Mouse (Mus musculus): ENCODE measurements at regions not wholly inside any gene's neighbourhood (a gene's known extent, or its start where the extent isn't known, plus 50 kb on each side); places are given as distances from the start of the nearest gene placed in this dataset.

GRCm38 (mm10) chr16:77788781-77789150, 186.9 kb upstream of the Gm11146 start:
- no peak for ATAC-seq (ENCODE audit: low FRiP score)
- Histone ChIP-seq H3K4me1 (ENCODE audit: control insufficient read depth, insufficient read depth, low read length) (peaks cover 2% of the 10 kb centered on the region; the same call in 1 of the 2 replicates), H3K9me3 (ENCODE audit: control insufficient read depth, low read length) (no peaks in the 10 kb centered on the region), H3K4me2 (no peak overlapping the region), H3K9ac (ENCODE audit: low read length) (no peak overlapping the region), H3K36me3 (ENCODE audit: control insufficient read depth, insufficient read depth, low read length) (no peaks in the 10 kb centered on the region), H3K27me3 (ENCODE audit: control insufficient read depth, insufficient read depth, low read length) (no peaks in the 10 kb centered on the region), H3K27ac (ENCODE audit: low read depth, low read length) (peak overlapping the region; percentile 86; the same call in 1 of the 2 replicates), H3K4me3 (ENCODE audit: low read depth, low read length) (no peak overlapping the region)
- DNase-seq (ENCODE audit: low spot score, missing footprints): peak; percentile 89
- 89% methylated on average over 6 of the region's 6 CpGs for WGBS

- peak overlapping the region; percentile 3; the same call in 1 of the 2 replicates for H3K4me2 ChIP-seq
- H3K4me1 ChIP-seq (ENCODE audit: control insufficient read depth, insufficient read depth, low read length): peaks cover 2% of the 10 kb centered on the region; the same call in 1 of the 2 replicates
- no peaks in the 10 kb centered on the region for H3K27me3 ChIP-seq (ENCODE audit: control insufficient read depth, insufficient read depth, low read length)
- no peaks in the 10 kb centered on the region for H3K9me3 ChIP-seq (ENCODE audit: control insufficient read depth, low read length)
- no peak overlapping the region for H3K4me3 ChIP-seq (ENCODE audit: low read depth, low read length)
- peak overlapping the region; percentile 55 for H3K9ac ChIP-seq (ENCODE audit: low read length)
- peak overlapping the region; percentile 86 for H3K27ac ChIP-seq (ENCODE audit: low read depth, low read length)
- ATAC-seq (ENCODE audit: low FRiP score) (peak; percentile 97), DNase-seq (ENCODE audit: low spot score, missing footprints) (peak; percentile 94)
- no peaks in the 10 kb centered on the region for H3K36me3 ChIP-seq (ENCODE audit: control insufficient read depth, insufficient read depth, low read length)
- WGBS: 50% methylated on average over 20 of the region's 20 CpGs
Observed at GRCm38 (mm10) chr16:77788041-77788780, 186.3 kb upstream of the Gm11146 start.

GRCm38 (mm10) chr16:77787025-77787424, 185.1 kb upstream of the Gm11146 start:
- no peak overlapping the region; the same call in 1 of the 2 replicates for H3K27ac ChIP-seq (ENCODE audit: low read depth, low read length)

GRCm38 (mm10) chr16:77779019-77779418, 177.1 kb upstream of the Gm11146 start:
- Histone ChIP-seq H3K9ac (ENCODE audit: low read length) (no peak overlapping the region), H3K36me3 (ENCODE audit: control insufficient read depth, insufficient read depth, low read length) (no peaks in the 10 kb centered on the region), H3K4me2 (no peak overlapping the region), H3K4me1 (ENCODE audit: control insufficient read depth, insufficient read depth, low read length) (no peaks in the 10 kb centered on the region), H3K4me3 (ENCODE audit: low read depth, low read length) (no peak overlapping the region), H3K27me3 (ENCODE audit: control insufficient read depth, insufficient read depth, low read length) (no peaks in the 10 kb centered on the region), H3K27ac (ENCODE audit: low read depth, low read length) (no peak overlapping the region), H3K9me3 (ENCODE audit: control insufficient read depth, low read length) (no peaks in the 10 kb centered on the region)
- ATAC-seq (ENCODE audit: low FRiP score): no peak
- 82% methylated on average over 1 of the region's 1 CpGs for WGBS
- no peak for DNase-seq (ENCODE audit: low spot score, missing footprints)

More at GRCm38 (mm10) chr16:77787025-77787424, 185.1 kb upstream of the Gm11146 start:
- WGBS: 87% methylated on average over 5 of the region's 5 CpGs
- ATAC-seq (ENCODE audit: low FRiP score) (no peak), DNase-seq (ENCODE audit: low spot score, missing footprints) (peak; percentile 80)
- H3K27me3 ChIP-seq (ENCODE audit: control insufficient read depth, insufficient read depth, low read length): no peaks in the 10 kb centered on the region
- H3K36me3 ChIP-seq (ENCODE audit: control insufficient read depth, insufficient read depth, low read length): no peaks in the 10 kb centered on the region
- peaks cover 2% of the 10 kb centered on the region; the same call in 1 of the 2 replicates for H3K4me1 ChIP-seq (ENCODE audit: control insufficient read depth, insufficient read depth, low read length)
- H3K9ac ChIP-seq (ENCODE audit: low read length): no peak overlapping the region
- no peak overlapping the region for H3K4me3 ChIP-seq (ENCODE audit: low read depth, low read length)
- H3K9me3 ChIP-seq (ENCODE audit: control insufficient read depth, low read length): no peaks in the 10 kb centered on the region
- no peak overlapping the region for H3K4me2 ChIP-seq

- no peak overlapping the region for H3K4me2 ChIP-seq
- H3K9ac ChIP-seq (ENCODE audit: low read length): no peak overlapping the region
- H3K9me3 ChIP-seq (ENCODE audit: control insufficient read depth, low read length): no peaks in the 10 kb centered on the region
- no peak for ATAC-seq (ENCODE audit: low FRiP score)
- no peaks in the 10 kb centered on the region for H3K27me3 ChIP-seq (ENCODE audit: control insufficient read depth, insufficient read depth, low read length)
- H3K36me3 ChIP-seq (ENCODE audit: control insufficient read depth, insufficient read depth, low read length): no peaks in the 10 kb centered on the region
- no peaks in the 10 kb centered on the region for H3K4me1 ChIP-seq (ENCODE audit: control insufficient read depth, insufficient read depth, low read length)
- WGBS: 83% methylated on average over 3 of the region's 3 CpGs
- no peak overlapping the region for H3K4me3 ChIP-seq (ENCODE audit: low read depth, low read length)
- H3K27ac ChIP-seq (ENCODE audit: low read depth, low read length): no peak overlapping the region
- no peak for DNase-seq (ENCODE audit: low spot score, missing footprints)
Observed at GRCm38 (mm10) chr16:77772075-77772474, 170.2 kb upstream of the Gm11146 start.

GRCm38 (mm10) chr16:77760926-77761347, 159.0 kb upstream of the Gm11146 start:
- Histone ChIP-seq H3K36me3 (ENCODE audit: control insufficient read depth, insufficient read depth, low read length) (no peaks in the 10 kb centered on the region), H3K4me1 (ENCODE audit: control insufficient read depth, insufficient read depth, low read length) (no peaks in the 10 kb centered on the region), H3K27ac (ENCODE audit: low read depth, low read length) (no peak overlapping the region), H3K9ac (ENCODE audit: low read length) (no peak overlapping the region), H3K4me2 (no peak overlapping the region), H3K9me3 (ENCODE audit: control insufficient read depth, low read length) (no peaks in the 10 kb centered on the region), H3K4me3 (ENCODE audit: low read depth, low read length) (no peak overlapping the region), H3K27me3 (ENCODE audit: control insufficient read depth, insufficient read depth, low read length) (no peaks in the 10 kb centered on the region)
- ATAC-seq (ENCODE audit: low FRiP score) (no peak), DNase-seq (ENCODE audit: low spot score, missing footprints) (no peak)
- WGBS: 88% methylated on average over 4 of the region's 4 CpGs

- H3K9ac ChIP-seq (ENCODE audit: low read length): no peak overlapping the region
- DNase-seq (ENCODE audit: low spot score, missing footprints): peak; percentile 76
- WGBS: 92% methylated on average over 4 of the region's 4 CpGs
- no peaks in the 10 kb centered on the region for H3K9me3 ChIP-seq (ENCODE audit: control insufficient read depth, low read length)
- H3K36me3 ChIP-seq (ENCODE audit: control insufficient read depth, insufficient read depth, low read length): no peaks in the 10 kb centered on the region
- H3K4me2 ChIP-seq: no peak overlapping the region
- no peak for ATAC-seq (ENCODE audit: low FRiP score)
- H3K27me3 ChIP-seq (ENCODE audit: control insufficient read depth, insufficient read depth, low read length): no peaks in the 10 kb centered on the region
- no peaks in the 10 kb centered on the region for H3K4me1 ChIP-seq (ENCODE audit: control insufficient read depth, insufficient read depth, low read length)
- no peak overlapping the region for H3K27ac ChIP-seq (ENCODE audit: low read depth, low read length)
- no peak overlapping the region for H3K4me3 ChIP-seq (ENCODE audit: low read depth, low read length)
Observed at GRCm38 (mm10) chr16:77760479-77760878, 158.6 kb upstream of the Gm11146 start.

GRCm38 (mm10) chr16:77759997-77760396, 158.1 kb upstream of the Gm11146 start:
- 90% methylated on average over 10 of the region's 10 CpGs for WGBS
- no peak for ATAC-seq (ENCODE audit: low FRiP score)

GRCm38 (mm10) chr16:77754882-77755281, 153.0 kb upstream of the Gm11146 start:
- H3K27me3 ChIP-seq (ENCODE audit: control insufficient read depth, insufficient read depth, low read length): no peaks in the 10 kb centered on the region
- H3K36me3 ChIP-seq (ENCODE audit: control insufficient read depth, insufficient read depth, low read length): no peaks in the 10 kb centered on the region
- no peak for DNase-seq (ENCODE audit: low spot score, missing footprints)
- H3K27ac ChIP-seq (ENCODE audit: low read depth, low read length): no peak overlapping the region
- H3K4me2 ChIP-seq: no peak overlapping the region
- no peak overlapping the region for H3K9ac ChIP-seq (ENCODE audit: low read length)
- H3K4me1 ChIP-seq (ENCODE audit: control insufficient read depth, insufficient read depth, low read length): no peaks in the 10 kb centered on the region
- 88% methylated on average over 6 of the region's 6 CpGs for WGBS
- H3K4me3 ChIP-seq (ENCODE audit: low read depth, low read length): no peak overlapping the region
- no peaks in the 10 kb centered on the region for H3K9me3 ChIP-seq (ENCODE audit: control insufficient read depth, low read length)
- no peak for ATAC-seq (ENCODE audit: low FRiP score)

More at GRCm38 (mm10) chr16:77759997-77760396, 158.1 kb upstream of the Gm11146 start:
- H3K9ac ChIP-seq (ENCODE audit: low read length): no peak overlapping the region
- H3K9me3 ChIP-seq (ENCODE audit: control insufficient read depth, low read length): no peaks in the 10 kb centered on the region
- DNase-seq (ENCODE audit: low spot score, missing footprints): peak; percentile 61
- H3K4me1 ChIP-seq (ENCODE audit: control insufficient read depth, insufficient read depth, low read length): no peaks in the 10 kb centered on the region
- H3K27me3 ChIP-seq (ENCODE audit: control insufficient read depth, insufficient read depth, low read length): no peaks in the 10 kb centered on the region
- no peak overlapping the region for H3K27ac ChIP-seq (ENCODE audit: low read depth, low read length)
- no peak overlapping the region for H3K4me3 ChIP-seq (ENCODE audit: low read depth, low read length)
- H3K36me3 ChIP-seq (ENCODE audit: control insufficient read depth, insufficient read depth, low read length): no peaks in the 10 kb centered on the region
- H3K4me2 ChIP-seq: no peak overlapping the region

Measured in midbrain, embryonic 11.5 days (tissue).